Mouse (Mus musculus): ENCODE results near the gene Cop1. TPM values are rescaled to one million over a fixed set of nuclear protein-coding genes. Genes with fewer than 3 reads are reported as not detected.

The Cop1 gene
- polyA plus RNA-seq, 1 experiment from 2014 or later, result 126 TPM

GRCm38 (mm10) chr1:159263820-159264219 lies 31.7 kb downstream of the Cop1 start:
- WGBS, result 95% methylated on average over 3 of the region's 3 CpGs
- Histone ChIP-seq H3K36me3 (ENCODE audit: control insufficient read depth, insufficient read depth, low read length) (no peaks in the 10 kb centered on the region), H3K27me3 (ENCODE audit: control insufficient read depth, insufficient read depth, low read length) (no peaks in the 10 kb centered on the region), H3K9ac (ENCODE audit: low read length) (no peak overlapping the region), H3K9me3 (ENCODE audit: control insufficient read depth, low read length) (no peaks in the 10 kb centered on the region), H3K4me2 (no peak overlapping the region), H3K4me3 (ENCODE audit: low read depth, low read length) (no peak overlapping the region), H3K4me1 (ENCODE audit: control insufficient read depth, insufficient read depth, low read length) (no peaks in the 10 kb centered on the region), H3K27ac (ENCODE audit: low read depth, low read length) (no peak overlapping the region)
- ATAC-seq (ENCODE audit: low FRiP score), result no peak
- no peak for DNase-seq (ENCODE audit: low spot score, missing footprints)

- H3K36me3 ChIP-seq (ENCODE audit: control insufficient read depth, insufficient read depth, low read length), result 0 out of 2 replicates have a peak, but pooled peaks cover 2% of the 10 kb centered on the region
- DNase-seq (ENCODE audit: low spot score, missing footprints), result peak; percentile 56
- H3K9me3 ChIP-seq (ENCODE audit: control insufficient read depth, low read length), result no peaks in the 10 kb centered on the region
- no peaks in the 10 kb centered on the region for H3K27me3 ChIP-seq (ENCODE audit: control insufficient read depth, insufficient read depth, low read length)
- ATAC-seq (ENCODE audit: low FRiP score), result no peak
- 93% methylated on average over 1 of the region's 1 CpGs for WGBS
- H3K4me3 ChIP-seq (ENCODE audit: low read depth, low read length), result no peak overlapping the region
- no peak overlapping the region for H3K27ac ChIP-seq (ENCODE audit: low read depth, low read length)
- H3K4me2 ChIP-seq, result no peak overlapping the region
- H3K4me1 ChIP-seq (ENCODE audit: control insufficient read depth, insufficient read depth, low read length), result no peaks in the 10 kb centered on the region
- H3K9ac ChIP-seq (ENCODE audit: low read length), result no peak overlapping the region
These were observed 48.0 kb downstream of the Cop1 start for GRCm38 (mm10) chr1:159280072-159280471.

GRCm38 (mm10) chr1:159281861-159282260 lies 49.7 kb downstream of the Cop1 start:
- Histone ChIP-seq H3K9me3 (ENCODE audit: control insufficient read depth, low read length) (no peaks in the 10 kb centered on the region), H3K27me3 (ENCODE audit: control insufficient read depth, insufficient read depth, low read length) (no peaks in the 10 kb centered on the region), H3K27ac (ENCODE audit: low read depth, low read length) (no peak overlapping the region), H3K4me3 (ENCODE audit: low read depth, low read length) (no peak overlapping the region), H3K4me1 (ENCODE audit: control insufficient read depth, insufficient read depth, low read length) (no peaks in the 10 kb centered on the region), H3K4me2 (no peak overlapping the region), H3K36me3 (ENCODE audit: control insufficient read depth, insufficient read depth, low read length) (0 out of 2 replicates have a peak, but pooled peaks cover 2% of the 10 kb centered on the region), H3K9ac (ENCODE audit: low read length) (no peak overlapping the region)
- DNase-seq (ENCODE audit: low spot score, missing footprints) (no peak), ATAC-seq (ENCODE audit: low FRiP score) (no peak)
- 97% methylated on average over 1 of the region's 1 CpGs for WGBS

GRCm38 (mm10) chr1:159286833-159287232 lies 54.7 kb downstream of the Cop1 start:
- no peak for ATAC-seq (ENCODE audit: low FRiP score)
- Histone ChIP-seq H3K9ac (ENCODE audit: low read length) (no peak overlapping the region), H3K4me2 (no peak overlapping the region), H3K36me3 (ENCODE audit: control insufficient read depth, insufficient read depth, low read length) (0 out of 2 replicates have a peak, but pooled peaks cover 2% of the 10 kb centered on the region), H3K27me3 (ENCODE audit: control insufficient read depth, insufficient read depth, low read length) (no peaks in the 10 kb centered on the region), H3K4me1 (ENCODE audit: control insufficient read depth, insufficient read depth, low read length) (no peaks in the 10 kb centered on the region), H3K4me3 (ENCODE audit: low read depth, low read length) (no peak overlapping the region), H3K27ac (ENCODE audit: low read depth, low read length) (no peak overlapping the region), H3K9me3 (ENCODE audit: control insufficient read depth, low read length) (no peaks in the 10 kb centered on the region)
- 81% methylated on average over 1 of the region's 1 CpGs for WGBS
- DNase-seq (ENCODE audit: low spot score, missing footprints), result peak; percentile 82

GRCm38 (mm10) chr1:159290219-159290618 lies 58.1 kb downstream of the Cop1 start:
- Histone ChIP-seq H3K27ac (ENCODE audit: low read depth, low read length) (no peak overlapping the region), H3K9me3 (ENCODE audit: control insufficient read depth, low read length) (no peaks in the 10 kb centered on the region), H3K9ac (ENCODE audit: low read length) (no peak overlapping the region), H3K4me2 (no peak overlapping the region), H3K4me3 (ENCODE audit: low read depth, low read length) (no peak overlapping the region), H3K4me1 (ENCODE audit: control insufficient read depth, insufficient read depth, low read length) (no peaks in the 10 kb centered on the region), H3K36me3 (ENCODE audit: control insufficient read depth, insufficient read depth, low read length) (peaks cover 7% of the 10 kb centered on the region; the same call in 1 of the 2 replicates), H3K27me3 (ENCODE audit: control insufficient read depth, insufficient read depth, low read length) (no peaks in the 10 kb centered on the region)
- ATAC-seq (ENCODE audit: low FRiP score), result no peak
- DNase-seq (ENCODE audit: low spot score, missing footprints), result peak; percentile 84

- H3K9me3 ChIP-seq (ENCODE audit: control insufficient read depth, low read length), result no peaks in the 10 kb centered on the region
- ATAC-seq (ENCODE audit: low FRiP score), result no peak
- no peak overlapping the region for H3K27ac ChIP-seq (ENCODE audit: low read depth, low read length)
- no peak overlapping the region for H3K4me2 ChIP-seq
- H3K4me3 ChIP-seq (ENCODE audit: low read depth, low read length), result no peak overlapping the region
- H3K4me1 ChIP-seq (ENCODE audit: control insufficient read depth, insufficient read depth, low read length), result no peaks in the 10 kb centered on the region
- WGBS, result 92% methylated on average over 2 of the region's 2 CpGs
- no peak for DNase-seq (ENCODE audit: low spot score, missing footprints)
- H3K9ac ChIP-seq (ENCODE audit: low read length), result no peak overlapping the region
- H3K27me3 ChIP-seq (ENCODE audit: control insufficient read depth, insufficient read depth, low read length), result no peaks in the 10 kb centered on the region
- H3K36me3 ChIP-seq (ENCODE audit: control insufficient read depth, insufficient read depth, low read length), result peaks cover 7% of the 10 kb centered on the region; the same call in 1 of the 2 replicates
These were observed 58.7 kb downstream of the Cop1 start for GRCm38 (mm10) chr1:159290859-159291258.

GRCm38 (mm10) chr1:159301418-159302082 lies 69.4 kb downstream of the Cop1 start:
- no peak overlapping the region for H3K27ac ChIP-seq (ENCODE audit: low read depth, low read length)
- 97% methylated on average over 7 of the region's 7 CpGs for WGBS
- no peak for DNase-seq (ENCODE audit: low spot score, missing footprints)

GRCm38 (mm10) chr1:159313625-159314024 lies 81.5 kb downstream of the Cop1 start:
- WGBS, result 77% methylated on average over 2 of the region's 2 CpGs
- Histone ChIP-seq H3K4me1 (ENCODE audit: control insufficient read depth, insufficient read depth, low read length) (no peaks in the 10 kb centered on the region), H3K36me3 (ENCODE audit: control insufficient read depth, insufficient read depth, low read length) (no peaks in the 10 kb centered on the region; the same call in 1 of the 2 replicates), H3K4me3 (ENCODE audit: low read depth, low read length) (no peak overlapping the region), H3K9ac (ENCODE audit: low read length) (no peak overlapping the region), H3K27ac (ENCODE audit: low read depth, low read length) (no peak overlapping the region), H3K4me2 (no peak overlapping the region), H3K9me3 (ENCODE audit: control insufficient read depth, low read length) (no peaks in the 10 kb centered on the region), H3K27me3 (ENCODE audit: control insufficient read depth, insufficient read depth, low read length) (no peaks in the 10 kb centered on the region)
- DNase-seq (ENCODE audit: low spot score, missing footprints), result no peak
- no peak for ATAC-seq (ENCODE audit: low FRiP score)

More at GRCm38 (mm10) chr1:159301418-159302082, 69.4 kb downstream of the Cop1 start:
- Histone ChIP-seq H3K36me3 (ENCODE audit: control insufficient read depth, insufficient read depth, low read length) (no peaks in the 10 kb centered on the region), H3K9me3 (ENCODE audit: control insufficient read depth, low read length) (no peaks in the 10 kb centered on the region), H3K4me1 (ENCODE audit: control insufficient read depth, insufficient read depth, low read length) (no peaks in the 10 kb centered on the region), H3K27me3 (ENCODE audit: control insufficient read depth, insufficient read depth, low read length) (no peaks in the 10 kb centered on the region), H3K4me2 (no peak overlapping the region), H3K4me3 (ENCODE audit: low read depth, low read length) (no peak overlapping the region), H3K9ac (ENCODE audit: low read length) (no peak overlapping the region)
- ATAC-seq (ENCODE audit: low FRiP score), result no peak

GRCm38 (mm10) chr1:159322586-159322985 lies 90.5 kb downstream of the Cop1 start:
- DNase-seq (ENCODE audit: low spot score, missing footprints) (no peak), ATAC-seq (ENCODE audit: low FRiP score) (no peak)
- Histone ChIP-seq H3K4me3 (ENCODE audit: low read depth, low read length) (no peak overlapping the region), H3K36me3 (ENCODE audit: control insufficient read depth, insufficient read depth, low read length) (no peaks in the 10 kb centered on the region; the same call in 1 of the 2 replicates), H3K9ac (ENCODE audit: low read length) (no peak overlapping the region), H3K27me3 (ENCODE audit: control insufficient read depth, insufficient read depth, low read length) (no peaks in the 10 kb centered on the region), H3K4me1 (ENCODE audit: control insufficient read depth, insufficient read depth, low read length) (no peaks in the 10 kb centered on the region), H3K4me2 (no peak overlapping the region), H3K27ac (ENCODE audit: low read depth, low read length) (no peak overlapping the region), H3K9me3 (ENCODE audit: control insufficient read depth, low read length) (no peaks in the 10 kb centered on the region)
- WGBS, result 63% methylated on average over 1 of the region's 1 CpGs

All from midbrain, embryonic 11.5 days (tissue).